Mouse (Mus musculus) hindbrain, postnatal 0 days (tissue): Measurements from ENCODE around the gene St14. TPM values are rescaled to one million over a fixed set of nuclear protein-coding genes. Genes with fewer than 3 reads are reported as not detected.
"Not testable (repeated sequence)": the region's sequence is repeated elsewhere in the genome, so short reads cannot be mapped to it uniquely, and the experiment has no call there.

ENCODE experiments used
- ATAC-seq: fragments of 200-750 bp; cut with Nextera tagmentation; 2 replicates; pipeline ENCODE4 v1.8.0; 2017; ENCODE audit warnings: mild to moderate bottlenecking, moderate TSS enrichment, moderate library complexity
- DNase-seq: peaks from one replicate; pipeline ENCODE4 v3.0.0-alpha.2; 2015; ENCODE audit warnings: low spot score
- H3K27ac ChIP-seq: fragments of 300-500 bp; sonication (generic); 2 replicates; pipeline ENCODE4 v1.5.1; 2014; ENCODE audit warnings: mild to moderate bottlenecking
- H3K27me3 ChIP-seq: fragments of 300-500 bp; sonication (generic); 2 replicates; pipeline ENCODE4 v1.6.1; 2014; ENCODE audit warnings: low read length, mixed read lengths; ENCODE audit not compliant: insufficient read depth
- H3K36me3 ChIP-seq: fragments of 300-500 bp; sonication (generic); 2 replicates; pipeline ENCODE4 v1.6.1; 2014; ENCODE audit warnings: low read length, mixed read lengths; ENCODE audit not compliant: insufficient read depth
- H3K4me1 ChIP-seq: fragments of 300-500 bp; sonication (generic); 2 replicates; pipeline ENCODE4 v1.6.1; 2014; ENCODE audit warnings: antibody characterized with exemption, low read length, mixed read lengths; ENCODE audit not compliant: insufficient read depth
- H3K4me2 ChIP-seq: fragments of 300-500 bp; sonication (generic); 2 replicates; pipeline ENCODE4 v1.6.1; 2014; ENCODE audit warnings: low read depth, mild to moderate bottlenecking, low read length, moderate library complexity, mixed read lengths
- H3K4me3 ChIP-seq: fragments of 300-500 bp; sonication (generic); 2 replicates; pipeline ENCODE4 v1.5.1; 2014; ENCODE audit warnings: low read length
- H3K9ac ChIP-seq: fragments of 300-500 bp; sonication (generic); replicated peaks from 2 replicates; pipeline ENCODE4 v1.6.1; 2014; ENCODE audit warnings: mild to moderate bottlenecking, low read length, moderate library complexity, mixed read lengths
- H3K9me3 ChIP-seq: fragments of 300-500 bp; sonication (generic); 2 replicates; pipeline ENCODE4 v1.6.1; 2016; ENCODE audit warnings: low read length, mixed read lengths
- CTCF ChIP-seq: IDR thresholded peaks from 2 replicates; pipeline ENCODE4 v1.5.1; 2016; ENCODE audit warnings: antibody characterized with exemption, control low read depth, low read depth
- WGBS: fragments of 180-500 bp; shearing (Covaris S2); extraction: QIAGEN DNeasy Blood & Tissue Kit; methylation state at CpG from one replicate; pipeline ENCODE4 v1.1.7; 2014; 5-methylcytosine and 5-hydroxymethylcytosine counted together
- polyA plus RNA-seq: library from polyadenylated mRNA; unstranded; fragments of >200 nt; fragmentation: Nextera tagmentation; extraction: Ambion mirVana; gene quantifications from 2 replicates; pipeline ENCODE4 v1.2.1, GENCODE M21; 2015
- total RNA-seq: library from RNA; depleted of rRNA; stranded (reverse); fragments of >200 nt; gene quantifications from 2 replicates; pipeline ENCODE4 v1.2.3, GENCODE M21; 2014

St14 gene
- total and polyA plus RNA-seq, 2 experiments from 2014 or later: 0.90 to 1.1 TPM

- Histone ChIP-seq H3K27ac (no peak overlapping the region), H3K27me3 (no peaks in the 10 kb centered on the region), H3K4me3 (0 out of 2 replicates have a peak overlapping the region, but pooled peaks have one; percentile 11), H3K4me2 (peak overlapping the region; percentile 44), H3K4me1 (no peaks in the 10 kb centered on the region), H3K9me3 (no peaks in the 10 kb centered on the region), H3K36me3 (no peaks in the 10 kb centered on the region), H3K9ac (no peak overlapping the region)
- 9% methylated on average over 15 of the region's 15 CpGs for WGBS
- DNase-seq (peak; percentile 91), ATAC-seq (peak; percentile 75)
- TF ChIP-seq CTCF: peak; percentile 87
Observed at GRCm38 (mm10) chr9:31082054-31082666, 49.5 kb downstream of the St14 start.

- no peak overlapping the region for H3K4me3 ChIP-seq
- no peaks in the 10 kb centered on the region for H3K9me3 ChIP-seq
- DNase-seq (no peak), ATAC-seq (no peak)
- 73% methylated on average over 6 of the region's 6 CpGs for WGBS
- no peak overlapping the region for H3K9ac ChIP-seq
- no peak overlapping the region for H3K27ac ChIP-seq
- no peak for TF ChIP-seq CTCF
- H3K36me3 ChIP-seq: no peaks in the 10 kb centered on the region
- H3K4me1 ChIP-seq: no peaks in the 10 kb centered on the region
- no peaks in the 10 kb centered on the region for H3K27me3 ChIP-seq
- no peak overlapping the region for H3K4me2 ChIP-seq
Observed at GRCm38 (mm10) chr9:31080726-31081125, 50.9 kb downstream of the St14 start.

DNA sequence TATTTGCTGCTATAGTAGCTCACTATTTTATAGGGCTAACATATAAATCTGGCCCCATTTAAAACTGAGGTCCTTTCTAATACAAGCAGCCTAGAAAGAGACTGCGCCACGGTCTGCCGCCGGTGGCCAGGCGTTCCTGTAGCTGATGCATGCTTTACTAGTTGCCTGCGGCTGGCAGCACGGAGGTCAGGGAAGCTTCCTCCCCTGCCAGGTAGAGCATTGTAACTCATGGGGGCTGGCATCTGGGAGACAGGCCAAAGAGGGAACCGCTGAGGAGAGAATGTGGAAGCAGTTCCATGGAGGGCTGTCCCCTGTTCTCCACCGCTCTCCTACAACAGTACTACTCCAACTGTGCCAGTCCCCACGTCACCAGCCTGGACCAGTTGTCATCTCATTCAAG is 56.8 kb downstream of the St14 start:
- 75% methylated on average over 10 of the region's 10 CpGs for WGBS
- Histone ChIP-seq H3K36me3 (no peaks in the 10 kb centered on the region), H3K4me2 (no peak overlapping the region), H3K27me3 (no peaks in the 10 kb centered on the region), H3K4me3 (no peak overlapping the region), H3K9ac (no peak overlapping the region), H3K9me3 (no peaks in the 10 kb centered on the region), H3K4me1 (no peaks in the 10 kb centered on the region), H3K27ac (no peak overlapping the region)
- no peak for TF ChIP-seq CTCF
- ATAC-seq (no peak), DNase-seq (no peak)

- H3K9ac ChIP-seq: no peak overlapping the region
- no peak overlapping the region for H3K4me3 ChIP-seq
- no peaks in the 10 kb centered on the region for H3K36me3 ChIP-seq
- WGBS: 77% methylated on average over 7 of the region's 7 CpGs
- no peak for DNase-seq
- no peaks in the 10 kb centered on the region for H3K27me3 ChIP-seq
- H3K4me2 ChIP-seq: no peak overlapping the region
- TF ChIP-seq CTCF: no peak
- no peak for ATAC-seq
- H3K9me3 ChIP-seq: no peaks in the 10 kb centered on the region
- no peaks in the 10 kb centered on the region for H3K4me1 ChIP-seq
- no peak overlapping the region for H3K27ac ChIP-seq
Observed at GRCm38 (mm10) chr9:31073797-31074196, 57.9 kb downstream of the St14 start.

DNA sequence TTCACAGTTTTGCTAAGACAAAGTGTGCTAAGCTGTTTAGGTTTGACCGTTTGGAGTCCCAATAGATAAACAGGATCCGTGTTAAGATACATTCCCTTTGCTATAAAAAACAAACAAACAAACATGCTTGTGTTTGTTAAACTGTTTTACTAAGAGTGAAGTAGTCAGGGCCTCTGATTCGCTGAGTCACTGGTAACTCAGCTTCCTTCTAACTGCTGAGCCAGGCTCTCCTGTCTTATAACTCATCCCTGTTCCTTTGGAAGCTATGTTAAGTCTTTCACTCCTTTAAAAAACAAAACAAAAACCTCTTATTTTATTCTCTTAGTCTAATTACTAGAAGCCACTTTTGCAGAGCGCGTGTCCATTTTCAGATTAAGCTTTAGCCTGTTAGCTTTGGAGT is 59.4 kb downstream of the St14 start:
- no peak overlapping the region for H3K4me3 ChIP-seq
- 0 out of 2 replicates have a peak, but pooled peaks cover 2% of the 10 kb centered on the region for H3K36me3 ChIP-seq
- ATAC-seq: no peak
- no peak overlapping the region for H3K4me2 ChIP-seq
- no peak for TF ChIP-seq CTCF
- no peaks in the 10 kb centered on the region for H3K4me1 ChIP-seq
- no peak overlapping the region for H3K27ac ChIP-seq
- H3K9me3 ChIP-seq: no peaks in the 10 kb centered on the region
- no peak for DNase-seq
- H3K27me3 ChIP-seq: no peaks in the 10 kb centered on the region
- H3K9ac ChIP-seq: no peak overlapping the region
- WGBS: 91% methylated on average over 5 of the region's 5 CpGs

GRCm38 (mm10) chr9:31070706-31071105 is 60.9 kb downstream of the St14 start:
- no peaks in the 10 kb centered on the region for H3K4me1 ChIP-seq
- no peaks in the 10 kb centered on the region for H3K9me3 ChIP-seq
- H3K4me2 ChIP-seq: no peak overlapping the region
- no peak overlapping the region for H3K27ac ChIP-seq
- no peak overlapping the region for H3K4me3 ChIP-seq
- no peak for ATAC-seq
- H3K9ac ChIP-seq: no peak overlapping the region
- TF ChIP-seq CTCF: no peak
- no peak for DNase-seq
- peaks cover 7% of the 10 kb centered on the region; the same call in 1 of the 2 replicates for H3K36me3 ChIP-seq
- H3K27me3 ChIP-seq: no peaks in the 10 kb centered on the region
- 94% methylated on average over 7 of the region's 8 CpGs for WGBS

DNA sequence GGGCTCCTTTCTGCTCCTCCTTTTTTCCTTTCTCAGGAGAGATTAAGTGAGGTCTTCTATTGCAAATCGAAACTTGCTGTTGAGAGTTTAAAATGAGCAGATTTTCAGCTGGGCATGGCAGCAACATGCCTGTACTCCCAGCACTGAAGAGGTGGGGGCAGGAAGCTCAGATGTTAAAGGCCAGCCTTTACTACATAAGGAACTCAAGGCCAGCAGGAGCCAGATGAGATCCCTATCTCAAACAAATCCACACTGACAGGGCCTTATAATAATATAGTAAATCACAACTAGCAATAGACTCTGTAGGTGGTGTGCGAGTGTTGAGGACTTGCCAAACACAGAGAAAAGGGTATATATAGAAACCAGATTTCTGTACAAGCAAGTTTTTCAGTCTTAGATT is 72.9 kb downstream of the St14 start:
- ATAC-seq (no peak), DNase-seq (no peak)
- H3K27me3 ChIP-seq: no peaks in the 10 kb centered on the region
- TF ChIP-seq CTCF: no peak
- no peak overlapping the region for H3K4me3 ChIP-seq
- 0 out of 2 replicates have a peak, but pooled peaks cover 8% of the 10 kb centered on the region for H3K36me3 ChIP-seq
- no peak overlapping the region for H3K9ac ChIP-seq
- H3K9me3 ChIP-seq: no peaks in the 10 kb centered on the region
- H3K27ac ChIP-seq: no peak overlapping the region
- H3K4me1 ChIP-seq: no peaks in the 10 kb centered on the region
- 85% methylated on average over 2 of the region's 2 CpGs for WGBS
- no peak overlapping the region for H3K4me2 ChIP-seq

DNA sequence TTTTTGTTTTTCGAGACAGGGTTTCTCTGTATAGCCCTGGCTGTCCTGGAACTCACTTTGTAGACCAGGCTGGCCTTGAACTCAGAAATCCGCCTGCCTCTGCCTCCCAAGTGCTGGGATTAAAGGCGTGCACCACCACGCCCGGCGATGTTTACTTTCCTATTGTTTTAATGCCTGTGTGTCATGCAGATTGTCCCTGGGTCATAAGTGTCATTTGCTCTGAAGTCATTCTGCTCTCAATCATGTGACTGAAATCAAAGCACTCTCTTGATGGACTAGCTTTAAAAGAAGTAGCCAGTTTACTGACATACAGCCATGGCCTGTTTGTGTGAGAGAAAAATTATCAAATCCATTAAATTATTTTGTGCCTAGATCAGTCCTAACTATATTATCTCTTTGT is 80.1 kb downstream of the St14 start:
- not testable (repeated sequence) for H3K36me3 ChIP-seq, H3K9ac ChIP-seq, H3K4me1 ChIP-seq, H3K4me3 ChIP-seq, DNase-seq, H3K27ac ChIP-seq, H3K27me3 ChIP-seq, ATAC-seq, H3K4me2 ChIP-seq, H3K9me3 ChIP-seq
- WGBS: 94% methylated on average over 6 of the region's 6 CpGs
